Mouse (Mus musculus) E14TG2a.4 (cell line): ENCODE data around the gene Rab31.

Source experiments
- CTCF ChIP-seq: conservative IDR thresholded peaks from 2 replicates; pipeline ENCODE4 v1.5.1; 2014; ENCODE audit warnings: low read length
- NANOG ChIP-seq: IDR thresholded peaks from 2 replicates; pipeline ENCODE4 v1.6.1; 2014; ENCODE audit warnings: borderline replicate concordance, low read length, mixed read lengths
- POU5F1 ChIP-seq: IDR thresholded peaks from 2 replicates; pipeline ENCODE4 v1.6.1; 2014; ENCODE audit warnings: low read length, borderline replicate concordance

- TF ChIP-seq CTCF = no peak
- no peak for TF ChIP-seq POU5F1
- TF ChIP-seq NANOG = no peak
Measured at GRCm38 (mm10) chr17:65742245-65742905, 30.2 kb downstream of the Rab31 start.
